Mouse (Mus musculus): ENCODE results near the gene Stk38l. TPM values are rescaled to one million over a fixed set of nuclear protein-coding genes. Genes with fewer than 3 reads are reported as not detected.

The Stk38l gene
- total RNA-seq, 2 experiments from 2014 or later, result 12.8 to 13.7 TPM

Other genes with a start within 250 kb of the Stk38l start
- 10 to 100 TPM; 23.3 to 31.0 TPM for gene Itpr2, start 222.8 kb upstream of the Stk38l start, total RNA-seq (2021)
- gene Fgfr1op2, start 147.8 kb upstream of the Stk38l start, total RNA-seq (2021), result 10 to 100 TPM; 65.1 to 73.0 TPM
- gene Ints13, start 147.2 kb upstream of the Stk38l start, total RNA-seq (2021), result 10 to 100 TPM; 18.7 to 19.1 TPM
- 10 to 100 TPM; 46.6 to 48.5 TPM for gene Med21, start 82.4 kb upstream of the Stk38l start, total RNA-seq (2021)
- 10 to 100 TPM; 15.8 to 18.0 TPM for gene Tm7sf3, start 82.2 kb upstream of the Stk38l start, total RNA-seq (2021)
- 1 to 10 TPM in 1 of 2 experiments, under 1 TPM in 1; 0.78 to 1.0 TPM for gene Arntl2, start 71.1 kb downstream of the Stk38l start, total RNA-seq (2021)
- gene Smco2, start 125.1 kb downstream of the Stk38l start, total RNA-seq (2021), result 1 to 10 TPM; 2.5 to 3.4 TPM
- 100 to 1,000 TPM; 111 to 115 TPM for gene Ppfibp1, start 163.5 kb downstream of the Stk38l start, total RNA-seq (2021)
- gene 1700034J05Rik, start 229.4 kb downstream of the Stk38l start, total RNA-seq (2021), result not detected